In the genomic region with DNA sequence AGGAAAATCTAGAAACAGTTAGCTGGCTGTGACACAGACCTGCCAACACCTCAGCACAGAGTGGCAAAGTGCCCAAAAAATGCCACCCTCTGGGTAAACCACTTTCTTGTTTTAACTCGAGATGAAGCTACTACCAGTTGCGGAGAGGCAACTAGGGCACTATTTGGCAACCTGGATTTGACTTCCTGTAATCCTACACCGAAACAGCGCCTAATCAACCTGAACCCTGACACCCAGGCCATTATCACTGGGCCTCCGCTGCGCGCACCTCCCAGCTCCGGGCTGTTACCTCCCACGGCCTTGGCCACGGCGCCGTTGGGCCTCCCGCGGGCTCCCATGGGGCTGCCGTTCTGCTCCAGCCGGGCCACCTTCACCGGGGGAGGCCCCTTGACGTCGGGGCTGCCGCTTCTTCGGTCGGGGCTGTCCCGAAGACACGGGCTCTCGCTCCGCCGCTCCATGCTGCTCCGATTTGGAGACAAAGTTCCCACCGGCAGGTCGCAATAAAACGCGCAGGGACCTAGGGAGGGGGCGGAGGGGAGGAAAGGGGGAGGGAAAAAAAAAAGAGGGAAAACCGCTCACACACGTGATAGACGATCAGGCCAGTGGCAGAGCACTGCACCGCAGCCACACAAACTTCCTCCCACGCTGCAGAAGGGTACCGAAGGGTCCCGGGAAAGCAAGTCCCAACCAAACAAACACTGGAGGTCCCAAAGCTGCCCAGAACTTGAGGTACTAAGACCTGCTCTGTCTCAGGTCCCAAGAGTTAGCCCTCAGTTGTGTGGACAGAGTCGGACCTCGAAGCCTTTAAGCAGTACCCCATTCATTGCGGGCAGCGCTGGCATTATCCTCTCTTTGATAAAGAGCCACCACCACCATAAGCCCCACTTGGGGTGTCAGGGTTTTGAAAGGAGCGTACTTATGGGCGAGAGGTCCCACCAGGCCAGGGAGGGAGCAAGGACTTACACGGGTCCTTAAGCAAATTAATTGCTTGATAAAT, we compare ENCODE assay signal across 9 mouse cellular contexts. TPM values are rescaled to one million over a fixed set of nuclear protein-coding genes. Genes with fewer than 3 reads are reported as not detected.
A peak's percentile ranks its signal among the peaks of the same experiment; 100 is the strongest.
DNase-seq lines count a peak whose midpoint lies in the region; ATAC-seq lines count a peak whose summit lies in the region.
"Had no signal": no experiment of that assay in that cellular context is flagged by ENCODE, and none has a peak within 500 bp of the region (broad histone marks: within the 10 kb centered on the region; RNA-seq: fewer than 3 reads in every experiment).

No protein-coding gene starts in this region.

- peak overlapping the region; percentile 76 for H3K4me2 ChIP-seq in embryonic facial prominence, embryonic 14.5 days (ENCODE audit: low read depth, low read length)
- H3K4me2 ChIP-seq in intestine, embryonic 16.5 days (ENCODE audit: low read depth, low read length), result peak overlapping the region; percentile 93
- H3K4me2 ChIP-seq in liver, embryonic 16.5 days (ENCODE audit: low read depth, low read length), result peak overlapping the region; percentile 36

- peak; percentile 4 for DNase-seq in lung, postnatal 36 days
- DNase-seq in lung, postnatal 25 days (ENCODE audit: low spot score), result no peak
- no peak for DNase-seq in embryonic facial prominence, embryonic 14.5 days (ENCODE audit: low spot score)
- DNase-seq in yolk sac, embryonic 10.5 days (ENCODE audit: low spot score), result peak; percentile 20
- DNase-seq in layer of hippocampus, postnatal 14 days (ENCODE audit: low spot score in 2 of 2), result no peak

- peak overlapping the region; percentile 96 for H3K9ac ChIP-seq in embryonic facial prominence, embryonic 14.5 days (ENCODE audit: low read depth, low read length)
- H3K9ac ChIP-seq in intestine, embryonic 16.5 days (ENCODE audit: low read depth, low read length), result peak overlapping the region; percentile 32
- no peak overlapping the region for H3K9ac ChIP-seq in liver, embryonic 16.5 days (ENCODE audit: low read depth, low read length)

- no peaks in the 10 kb centered on the region for H3K9me3 ChIP-seq in embryonic facial prominence, embryonic 14.5 days (ENCODE audit: control insufficient read depth, low read length)
- no peaks in the 10 kb centered on the region for H3K9me3 ChIP-seq in intestine, embryonic 16.5 days (ENCODE audit: control insufficient read depth, low read length)
- no peaks in the 10 kb centered on the region for H3K9me3 ChIP-seq in liver, embryonic 16.5 days (replicated peaks; ENCODE audit: control insufficient read depth, low read length)

- no peaks in the 10 kb centered on the region for H3K4me1 ChIP-seq in embryonic facial prominence, embryonic 14.5 days (ENCODE audit: control insufficient read depth, insufficient read depth, low read length)
- 0 out of 2 replicates have a peak, but pooled peaks cover 7% of the 10 kb centered on the region for H3K4me1 ChIP-seq in intestine, embryonic 16.5 days (ENCODE audit: control insufficient read depth, insufficient read depth, low read length)
- no peaks in the 10 kb centered on the region; the same call in 1 of the 2 replicates for H3K4me1 ChIP-seq in liver, embryonic 16.5 days (ENCODE audit: control insufficient read depth, low read depth, low read length)

- peak overlapping the region; percentile 95 for H3K27ac ChIP-seq in embryonic facial prominence, embryonic 14.5 days (replicated peaks; ENCODE audit: low read depth, low read length)
- H3K27ac ChIP-seq in intestine, embryonic 16.5 days (ENCODE audit: low read length), result peak overlapping the region; percentile 39
- no peak overlapping the region for H3K27ac ChIP-seq in liver, embryonic 16.5 days (ENCODE audit: low read length)
- H3K27ac ChIP-seq: macrophage had no signal

- peak overlapping the region; percentile 83 for H3K4me3 ChIP-seq in embryonic facial prominence, embryonic 14.5 days (ENCODE audit: low read depth, low read length)
- H3K4me3 ChIP-seq in intestine, embryonic 16.5 days (ENCODE audit: low read length), result peak overlapping the region; percentile 87
- 0 out of 2 replicates have a peak overlapping the region, but pooled peaks have one; percentile 12 for H3K4me3 ChIP-seq in liver, embryonic 16.5 days (ENCODE audit: low read depth, low read length)

- WGBS in embryonic facial prominence, embryonic 14.5 days, result 3% methylated on average over 41 of the region's 47 CpGs
- WGBS in intestine, embryonic 16.5 days, result 5% methylated on average over 47 of the region's 47 CpGs
- 1% methylated on average over 47 of the region's 47 CpGs for WGBS in liver, embryonic 16.5 days (ENCODE audit: insufficient replicate concordance)

- no peaks in the 10 kb centered on the region for H3K36me3 ChIP-seq in embryonic facial prominence, embryonic 14.5 days (ENCODE audit: control insufficient read depth, insufficient read depth, low read length)
- no peaks in the 10 kb centered on the region for H3K36me3 ChIP-seq in intestine, embryonic 16.5 days (ENCODE audit: control insufficient read depth, insufficient read depth, low read length)
- H3K36me3 ChIP-seq in liver, embryonic 16.5 days (ENCODE audit: control insufficient read depth, insufficient read depth), result no peaks in the 10 kb centered on the region

- H3K27me3 ChIP-seq in embryonic facial prominence, embryonic 14.5 days (replicated peaks; ENCODE audit: control insufficient read depth, insufficient read depth, low read length), result peaks cover 24% of the 10 kb centered on the region
- H3K27me3 ChIP-seq in intestine, embryonic 16.5 days (replicated peaks; ENCODE audit: control insufficient read depth, insufficient read depth, low read length), result 0 out of 2 replicates have a peak, but pooled peaks cover 2% of the 10 kb centered on the region
- peaks cover 61% of the 10 kb centered on the region for H3K27me3 ChIP-seq in liver, embryonic 16.5 days (ENCODE audit: control insufficient read depth, insufficient read depth, low read depth, low read length)

- no peak for ATAC-seq in embryonic facial prominence, embryonic 14.5 days (ENCODE audit: low read depth)
- peak; percentile 80 for ATAC-seq in intestine, embryonic 16.5 days
- ATAC-seq in liver, embryonic 16.5 days (ENCODE audit: low read depth), result no peak
- ATAC-seq in cerebellum, adult (ENCODE audit: insufficient number of reproducible peaks, low FRiP score, low TSS enrichment), result no peak

RNA-seq across cellular contexts. Expression of a gene that starts 8.8 kb away (rescaled TPM):
- polyA plus RNA-seq in embryonic facial prominence, embryonic 14.5 days (2014; fragmentation: Nextera tagmentation; extraction: Ambion mirVana), result 13.6 and 16.0 TPM in 2 replicates
- 2.1 and 2.6 TPM in 2 replicates for polyA plus RNA-seq in intestine, embryonic 16.5 days (2015; fragmentation: Nextera tagmentation; extraction: Ambion mirVana)
- polyA plus RNA-seq in liver, embryonic 16.5 days (2015; fragmentation: Nextera tagmentation; extraction: Ambion mirVana), result 0.04 TPM in 2 replicates
- total RNA-seq in layer of hippocampus, postnatal 14 days (2021), result 10 to 100 TPM; 14.8 TPM

Comparison
In these comparisons a context has a peak if more than half of its experiments do, and no peak if none do; other contexts are left out.
1. DNase-seq: peak in lung, postnatal 36 days (single experiment) and yolk sac, embryonic 10.5 days (single experiment); none in lung, postnatal 25 days (single experiment), embryonic facial prominence, embryonic 14.5 days (single experiment) and layer of hippocampus, postnatal 14 days (0 of 2).
2. H3K4me2 ChIP-seq: peak in every context shown above with its lines; median percentile 93 in intestine, embryonic 16.5 days; 76 in embryonic facial prominence, embryonic 14.5 days; 36 in liver, embryonic 16.5 days.
3. H3K4me3 ChIP-seq: peak in every context shown above with its lines; median percentile 87 in intestine, embryonic 16.5 days; 83 in embryonic facial prominence, embryonic 14.5 days; 12 in liver, embryonic 16.5 days.